Mouse (Mus musculus) cortical plate, adult 2 months (tissue): ENCODE results near the gene Itih3.

Experiments used
- CTCF ChIP-seq: fragments of 200-500 bp; IDR thresholded peaks from 2 replicates; pipeline ENCODE4 v1.5.1; 2011; ENCODE audit warnings: mild to moderate bottlenecking, control low read depth, low read length; ENCODE audit not compliant: insufficient read depth; ENCODE audit errors: extremely low read depth
- POLR2A ChIP-seq: fragments of 200-500 bp; IDR thresholded peaks from 2 replicates; pipeline ENCODE4 v1.6.1; 2011; ENCODE audit warnings: mild to moderate bottlenecking, low read length, control low read depth; ENCODE audit not compliant: insufficient read depth; ENCODE audit errors: extremely low read depth

DNA sequence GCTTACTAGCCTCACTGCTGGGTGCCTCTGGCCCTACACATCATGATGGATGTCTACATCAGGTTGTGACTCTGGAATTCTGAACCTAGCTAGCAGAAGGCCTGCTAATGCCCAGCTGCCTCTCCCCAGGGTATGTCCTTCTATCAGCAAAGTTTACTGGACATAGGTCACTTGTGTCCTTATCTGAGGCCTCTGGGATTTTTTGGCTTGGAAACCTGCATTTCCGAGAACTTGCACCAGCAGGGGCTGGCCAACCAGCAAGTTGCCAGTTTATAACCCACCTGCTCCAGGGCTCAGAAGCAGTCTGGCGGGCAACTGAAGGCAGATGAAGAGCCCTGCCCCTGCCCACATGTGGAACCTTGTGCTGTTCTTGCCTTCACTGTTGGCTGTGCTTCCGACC is 37.4 kb downstream of the Itih3 start, which contains the start of gene Itih4:
- TF ChIP-seq CTCF (no peak), POLR2A (no peak)
